Mouse (Mus musculus): ENCODE data around the gene Ino80b. TPM values are rescaled to one million over a fixed set of nuclear protein-coding genes. Genes with fewer than 3 reads are reported as not detected.

Ino80b gene
- total RNA-seq, 2 experiments from 2014 or later, result 22.3 to 25.4 TPM

DNA sequence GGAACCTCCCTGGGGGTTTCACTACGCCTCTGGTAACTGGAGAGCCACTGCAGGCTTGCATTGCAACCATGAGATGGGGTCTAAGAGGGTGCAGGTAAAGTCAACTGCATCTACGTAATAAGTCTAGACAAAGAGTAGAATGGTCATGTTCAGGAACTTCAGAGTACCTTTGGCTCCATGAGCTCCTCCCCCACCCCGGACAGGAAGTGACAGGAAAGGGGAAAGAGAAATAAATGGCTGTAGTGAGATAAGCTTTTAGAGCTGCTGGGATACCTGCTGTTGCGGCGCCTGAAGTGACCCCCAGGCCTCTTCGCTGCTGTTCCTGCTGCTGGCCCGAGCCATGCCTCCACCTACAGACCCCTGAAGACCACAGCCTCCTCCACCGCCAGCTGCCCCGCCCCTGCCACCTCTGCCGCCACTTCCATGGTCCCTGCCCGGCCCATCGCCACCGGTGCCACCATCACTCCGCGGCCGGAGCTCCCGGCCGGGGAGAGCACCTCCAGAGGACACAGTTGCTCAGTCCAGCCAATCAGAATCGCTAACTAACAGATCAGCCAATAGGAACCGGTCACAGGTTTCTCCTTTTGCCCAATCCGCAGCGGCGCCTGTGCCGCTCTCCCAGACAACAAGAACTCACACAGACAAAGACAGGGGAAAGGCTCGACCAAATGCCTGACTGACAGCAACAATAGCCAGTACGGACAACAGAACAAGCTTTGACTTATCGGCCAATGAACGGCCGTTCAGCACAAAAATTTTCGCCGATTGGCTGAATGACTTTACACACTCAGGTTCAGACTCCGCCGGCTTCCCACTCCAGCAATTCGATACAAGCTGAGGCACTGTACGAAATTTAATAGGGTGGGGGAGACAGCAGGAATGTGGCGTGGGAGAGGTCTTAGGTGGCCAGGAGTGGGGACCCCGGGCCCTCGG is 4.0 kb downstream of the Ino80b start, which contains the start of gene Wbp1:
Wbp1 (minus strand) TSS at position 630 of the 933 bp plus-strand sequence.
- Histone ChIP-seq H3K27ac (peak within 1 kb of the TSS; percentile 89), H3K4me3 (peak within 1 kb of the TSS; percentile 72)
- DNase-seq (ENCODE audit: low spot score in 2 of 2), result peak; percentile 90 to 98
- TF ChIP-seq CTCF (conservative IDR thresholded peaks at IDR 0.05), result peak; percentile 34; the same call in 1 of the 2 replicates

- no peak for DNase-seq (ENCODE audit: low spot score in 2 of 2)
- TF ChIP-seq CTCF (conservative IDR thresholded peaks at IDR 0.05), result no peak
- Histone ChIP-seq H3K27ac (no peak overlapping the region), H3K4me3 (no peak overlapping the region)
Observed at GRCm38 (mm10) chr6:83119734-83120051, 5.5 kb downstream of the Ino80b start.

- TF ChIP-seq CTCF (conservative IDR thresholded peaks at IDR 0.05), result no peak
- H3K4me3 ChIP-seq, result no peak overlapping the region
Observed at GRCm38 (mm10) chr6:83118825-83119733, 6.2 kb downstream of the Ino80b start.

GRCm38 (mm10) chr6:83118369-83118768 is 6.9 kb downstream of the Ino80b start:
- no peak for DNase-seq (ENCODE audit: low spot score in 2 of 2)
- no peak for TF ChIP-seq CTCF (conservative IDR thresholded peaks at IDR 0.05)
- H3K27ac ChIP-seq, result no peak overlapping the region
- H3K4me3 ChIP-seq, result no peak overlapping the region

More at GRCm38 (mm10) chr6:83118825-83119733, 6.2 kb downstream of the Ino80b start:
- DNase-seq (ENCODE audit: low spot score in 2 of 2), result no peak
- no peak overlapping the region for H3K27ac ChIP-seq

- Histone ChIP-seq H3K27ac (no peak overlapping the region), H3K4me3 (no peak overlapping the region)
- TF ChIP-seq CTCF (conservative IDR thresholded peaks at IDR 0.05), result no peak
- DNase-seq (ENCODE audit: low spot score in 2 of 2), result no peak
Observed at GRCm38 (mm10) chr6:83117616-83118015, 7.6 kb downstream of the Ino80b start.

DNA sequence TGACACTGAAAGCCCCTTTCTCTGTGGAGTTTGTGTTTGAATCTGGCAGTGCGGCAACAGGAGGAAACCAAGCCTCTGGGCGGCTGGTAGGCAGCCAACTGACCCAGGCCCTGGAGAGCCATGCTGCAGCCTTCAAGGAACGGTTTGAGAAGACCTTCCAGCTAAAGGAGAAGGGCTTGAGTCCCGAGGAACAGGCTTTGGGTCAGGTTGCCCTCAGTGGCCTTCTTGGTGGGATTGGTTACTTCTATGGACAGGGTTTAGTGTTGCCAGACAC is 8.1 kb downstream of the Ino80b start:
- no peak overlapping the region for H3K4me3 ChIP-seq
- DNase-seq (ENCODE audit: low spot score in 2 of 2), result no peak
- TF ChIP-seq CTCF (conservative IDR thresholded peaks at IDR 0.05), result no peak
- H3K27ac ChIP-seq, result no peak overlapping the region

- peak overlapping the region; percentile 84 for H3K27ac ChIP-seq
- peak overlapping the region; percentile 88 for H3K4me3 ChIP-seq
- TF ChIP-seq CTCF (conservative IDR thresholded peaks at IDR 0.05), result no peak
- no peak for DNase-seq (ENCODE audit: low spot score in 2 of 2)
Observed at GRCm38 (mm10) chr6:83116373-83117164, 8.7 kb downstream of the Ino80b start.

- TF ChIP-seq CTCF (conservative IDR thresholded peaks at IDR 0.05), result no peak
- Histone ChIP-seq H3K27ac (peak overlapping the region; percentile 84), H3K4me3 (peak overlapping the region; percentile 88)
- DNase-seq (ENCODE audit: low spot score in 2 of 2), result no peak
Observed at GRCm38 (mm10) chr6:83115682-83116372, 9.4 kb downstream of the Ino80b start.

- DNase-seq (ENCODE audit: low spot score in 2 of 2), result peak; percentile 92 to 94
- Histone ChIP-seq H3K27ac (peak within 1 kb of the TSS; percentile 97), H3K4me3 (peak within 1 kb of the TSS; percentile 88)
- TF ChIP-seq CTCF (conservative IDR thresholded peaks at IDR 0.05), result peak; percentile 61
Observed at GRCm38 (mm10) chr6:83115011-83115671, 10.1 kb downstream of the Ino80b start, which contains the start of gene Mogs. Mogs (plus strand) TSS chr6:83115496.

- H3K4me3 ChIP-seq, result no peak overlapping the region
- no peak for TF ChIP-seq CTCF (conservative IDR thresholded peaks at IDR 0.05)
- no peak overlapping the region for H3K27ac ChIP-seq
- no peak for DNase-seq (ENCODE audit: low spot score in 2 of 2)
Observed at GRCm38 (mm10) chr6:83111510-83112136, 13.6 kb downstream of the Ino80b start.
